Mouse (Mus musculus) frontal cortex, postnatal 25 days (tissue): ENCODE results near the gene Csrnp2.
"Not testable (repeated sequence)": the region's sequence is repeated elsewhere in the genome, so short reads cannot be mapped to it uniquely, and the experiment has no call there.

Source experiments
- DNase-seq, 2 experiments: peaks; one replicate each; pipeline ENCODE4 v3.0.0; 2022; ENCODE audit warnings: low spot score in 2 of 2

Gene Csrnp2

DNA sequence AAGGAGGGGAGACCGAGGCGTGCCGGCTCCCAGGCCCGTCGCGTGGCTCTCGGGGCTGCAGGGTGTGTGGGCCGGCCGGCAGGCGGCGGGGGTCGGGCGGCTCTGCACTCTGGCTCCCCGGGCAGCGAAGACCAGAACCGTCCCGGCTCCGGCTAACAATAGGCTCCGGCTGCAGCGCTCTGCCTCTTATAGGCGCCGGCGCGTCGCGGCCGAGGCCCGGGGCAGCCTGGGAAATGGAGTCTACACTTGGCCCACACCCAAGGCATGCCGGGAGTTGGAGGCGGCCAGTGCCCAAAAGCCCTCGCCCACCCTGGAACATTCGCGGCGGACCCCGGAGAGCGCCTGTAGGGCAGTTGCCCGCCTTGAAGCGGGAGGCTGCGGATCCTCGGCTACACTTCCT, at the start of gene Csrnp2:
TSS of gene Csrnp2 (minus strand) at position 387 of the 400 bp plus-strand sequence.
- DNase-seq, result peak; percentile 89 to 90

DNA sequence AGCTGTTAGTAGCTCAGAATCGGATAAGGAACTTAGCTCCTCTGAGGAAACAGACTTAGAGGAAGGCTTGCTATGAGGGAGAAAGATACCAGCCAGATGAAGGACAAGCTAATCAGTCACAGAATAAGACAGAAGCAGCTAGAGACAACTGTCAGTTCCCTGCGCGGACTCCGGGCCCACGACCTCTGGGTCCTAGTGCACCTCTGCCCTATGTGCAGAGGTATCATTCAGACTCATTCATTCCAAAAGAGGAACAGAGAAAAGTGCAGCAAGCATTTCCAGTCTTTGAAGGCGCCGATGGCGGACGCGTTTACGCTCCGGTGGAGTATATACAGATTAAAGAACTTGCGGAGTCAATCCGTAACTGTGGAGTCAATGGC, 48.4 kb upstream of the Csrnp2 start:
- DNase-seq, result not testable (repeated sequence)

DNA sequence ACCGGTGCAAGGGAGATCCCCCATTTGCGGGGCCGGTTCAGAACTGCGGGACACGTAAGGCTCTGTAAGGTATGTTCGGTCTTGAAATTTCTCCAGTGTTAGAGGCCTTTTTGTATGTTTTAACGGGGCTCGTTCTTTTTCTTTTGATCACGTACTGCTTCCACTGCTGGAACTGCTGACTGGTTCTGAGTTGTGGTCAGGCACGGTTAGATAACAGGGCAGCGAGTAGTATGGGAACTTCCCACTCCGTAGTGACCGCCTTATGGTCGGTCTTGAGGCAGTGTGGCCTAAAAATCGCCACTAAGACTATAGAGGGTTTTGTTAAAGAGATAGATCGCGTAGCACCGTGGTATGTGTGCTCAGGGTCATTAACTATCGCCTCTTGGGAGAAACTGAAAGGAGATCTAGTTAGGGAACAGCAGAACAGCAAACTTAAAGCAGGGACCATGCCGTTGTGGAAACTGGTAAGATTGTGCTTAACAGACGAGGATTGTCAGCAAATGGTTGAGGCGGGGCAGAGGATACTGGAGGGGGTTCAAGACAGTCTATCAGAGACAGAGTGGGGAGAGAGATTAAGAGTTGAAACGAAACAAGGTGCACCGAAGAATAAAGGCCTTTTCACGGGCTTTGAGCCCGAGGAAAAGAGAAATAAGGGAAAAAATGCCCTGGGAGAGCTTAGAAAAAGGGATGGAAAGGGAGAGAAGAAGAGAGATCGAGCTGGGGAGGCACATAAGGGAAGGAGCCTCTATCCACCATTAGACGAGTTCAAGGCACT, 47.8 kb upstream of the Csrnp2 start:
- DNase-seq, result not testable (repeated sequence)

DNA sequence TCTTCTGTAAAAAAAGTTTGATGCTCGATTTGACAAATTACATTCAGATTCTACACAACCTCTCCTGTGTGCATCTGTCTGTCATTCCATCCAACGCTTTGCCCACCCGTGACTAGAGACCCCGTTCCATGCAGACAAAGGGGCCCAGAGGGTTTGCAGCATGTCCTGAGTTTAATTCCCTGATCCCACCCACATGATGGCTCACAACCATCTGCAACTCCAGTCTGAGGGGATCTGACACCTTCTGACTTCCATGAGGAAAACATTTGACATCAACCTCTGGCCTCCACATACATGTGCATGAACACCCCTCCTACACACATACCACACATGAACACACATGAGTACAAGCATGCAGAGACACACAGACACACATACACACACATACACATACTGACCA, 46.1 kb upstream of the Csrnp2 start:
- DNase-seq, result no peak

DNA sequence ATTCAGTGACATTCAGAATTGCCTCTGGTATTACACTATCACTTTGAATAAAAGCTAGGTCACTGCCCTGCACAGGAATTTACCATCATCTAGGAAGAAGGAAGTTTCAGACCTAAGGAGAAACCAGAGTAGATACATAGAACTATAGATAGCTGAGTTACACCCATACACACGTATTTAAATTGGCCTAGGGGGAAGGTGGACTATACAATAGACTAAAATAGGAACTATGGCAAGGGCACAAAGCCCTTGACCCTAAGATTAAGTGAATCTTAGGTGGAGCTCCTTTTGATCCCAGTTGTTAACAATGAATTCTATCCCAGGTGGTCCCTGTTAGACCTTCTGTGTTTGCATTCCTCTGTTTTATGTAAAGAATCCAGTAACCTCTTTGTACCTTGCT, 45.7 kb upstream of the Csrnp2 start:
- DNase-seq, result not testable (repeated sequence)

DNA sequence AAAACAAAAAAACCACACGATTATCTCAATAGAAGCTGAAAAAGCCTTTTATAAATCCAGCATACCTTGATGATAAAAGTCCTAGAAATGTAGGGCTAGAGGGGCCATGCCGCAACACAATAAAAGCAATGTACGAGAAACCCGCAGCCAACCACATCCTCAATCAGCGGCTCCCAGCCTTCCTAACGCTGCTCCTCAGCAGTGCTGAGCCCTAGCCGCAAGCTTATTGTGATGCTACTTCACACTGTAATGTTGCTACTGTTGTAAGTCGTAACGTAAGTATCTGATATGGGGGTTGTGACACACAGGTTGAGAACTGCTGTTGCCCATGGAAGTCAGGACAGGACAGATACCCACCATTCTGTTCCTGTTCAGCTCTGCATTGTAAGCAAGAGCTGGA, 44.1 kb upstream of the Csrnp2 start:
- no peak for DNase-seq

DNA sequence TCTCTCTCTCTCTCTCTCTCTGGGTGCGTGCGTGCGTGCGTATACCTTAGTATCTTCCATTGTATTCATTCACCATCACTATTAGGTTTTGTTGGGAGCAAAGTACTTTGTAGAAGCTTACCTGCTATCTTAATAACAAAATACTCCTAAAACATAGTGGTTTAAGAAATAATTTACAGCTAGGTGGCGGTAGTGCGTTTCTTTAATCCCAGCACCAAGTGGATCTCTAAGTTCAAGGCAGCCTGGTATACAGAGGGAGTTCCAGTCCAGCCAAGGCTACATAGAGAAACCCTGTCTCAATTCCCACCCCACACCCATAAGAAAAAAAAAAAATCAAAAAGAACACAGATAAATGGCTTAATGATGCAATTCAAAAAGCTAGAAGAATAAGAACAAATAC, 42.6 kb upstream of the Csrnp2 start:
- DNase-seq, result no peak

DNA sequence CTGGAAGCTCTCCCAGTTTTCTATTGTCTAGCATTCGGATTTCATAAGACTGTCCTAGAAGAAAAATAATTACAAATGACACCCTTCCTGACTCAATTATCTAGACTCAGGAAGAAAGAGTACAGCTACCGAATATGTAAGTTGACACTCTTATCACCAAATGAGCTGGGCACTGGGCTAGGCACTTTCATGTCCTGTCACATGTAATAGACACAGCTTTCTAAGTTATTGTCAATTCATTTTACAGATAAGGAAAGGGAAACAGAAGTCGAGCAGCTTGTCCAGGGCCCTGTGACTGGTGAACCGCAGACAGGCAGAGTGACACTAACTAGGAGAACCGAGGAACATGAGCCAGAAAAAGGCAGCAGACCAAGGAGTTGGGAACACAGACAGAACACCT, 32.6 kb upstream of the Csrnp2 start:
- DNase-seq, result no peak

DNA sequence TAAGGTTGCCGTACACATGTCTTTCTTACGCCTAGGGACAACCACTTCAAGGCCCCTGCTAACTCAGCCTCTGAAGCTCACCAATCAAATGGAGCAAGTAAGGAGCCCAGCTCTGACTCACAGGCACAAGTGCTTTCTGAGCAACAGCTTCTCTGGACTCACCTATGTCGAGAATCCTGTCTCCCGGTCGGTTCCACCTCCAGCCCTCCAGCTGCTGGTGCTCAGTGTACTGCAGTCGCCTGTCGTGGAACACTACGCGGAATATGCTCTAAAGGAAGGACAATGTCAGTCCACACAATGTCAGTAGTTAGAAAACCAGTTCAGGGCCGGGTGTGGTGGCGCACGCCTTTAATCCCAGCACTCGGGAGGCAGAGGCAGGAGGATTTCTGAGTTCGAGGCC, 30.1 kb upstream of the Csrnp2 start:
- DNase-seq, result no peak

DNA sequence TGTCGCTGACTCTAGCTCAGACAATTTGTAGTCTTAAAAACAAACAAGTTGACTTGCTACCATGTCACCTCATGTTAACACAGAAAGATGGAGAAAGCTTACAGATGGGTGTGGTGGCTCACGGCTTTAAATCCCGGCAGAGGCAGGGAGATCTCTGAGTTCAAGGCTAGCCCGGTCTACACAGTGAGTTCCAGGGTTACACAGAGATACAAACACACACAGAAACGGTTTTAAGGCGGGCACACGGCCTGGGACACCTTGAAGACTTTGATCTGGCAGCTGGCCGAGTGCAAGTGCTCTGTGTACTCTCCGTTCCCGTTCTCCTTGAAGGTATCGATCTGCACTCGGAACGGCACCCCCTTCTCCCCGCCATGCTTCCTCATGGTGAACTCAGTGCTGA, 25.0 kb upstream of the Csrnp2 start:
- DNase-seq, result no peak

DNA sequence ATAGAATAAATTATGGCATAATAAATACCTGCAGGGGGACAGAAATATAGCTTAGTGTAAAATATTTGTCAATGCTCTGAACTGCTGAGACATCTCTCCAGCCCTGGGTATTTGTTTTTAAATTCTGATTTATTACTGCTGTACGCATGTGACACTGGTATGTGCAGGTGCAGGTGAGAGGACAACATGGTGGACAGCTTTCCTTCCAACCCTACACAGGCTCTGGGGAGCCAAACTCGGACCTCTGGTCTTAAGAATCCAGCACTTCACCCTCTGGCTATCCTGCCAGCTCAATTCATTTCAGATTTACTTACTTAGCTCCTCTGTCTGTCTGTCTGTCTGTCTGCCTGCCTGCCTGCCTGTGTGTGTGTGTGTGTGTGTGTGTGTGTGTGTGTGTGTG, 19.8 kb upstream of the Csrnp2 start:
- no peak for DNase-seq

DNA sequence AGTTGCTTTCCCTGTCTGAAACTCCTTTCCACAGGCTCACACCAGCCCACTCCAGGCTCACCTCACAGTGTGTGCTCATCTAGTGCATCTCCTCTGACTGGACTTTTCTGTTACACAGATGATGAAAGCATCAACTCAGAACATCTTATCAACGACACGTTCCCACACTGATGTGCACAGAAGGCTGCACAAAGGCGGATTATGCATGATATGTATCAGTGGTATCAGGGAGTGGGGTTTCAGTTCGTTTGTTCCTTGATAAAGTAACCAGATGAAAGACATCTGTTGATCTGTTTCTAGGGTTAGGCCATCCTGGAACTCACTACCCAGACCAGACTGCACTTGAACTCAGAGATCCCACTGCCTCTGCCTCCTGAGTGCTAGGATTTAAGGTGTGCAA, 18.1 kb upstream of the Csrnp2 start:
- no peak for DNase-seq

DNA sequence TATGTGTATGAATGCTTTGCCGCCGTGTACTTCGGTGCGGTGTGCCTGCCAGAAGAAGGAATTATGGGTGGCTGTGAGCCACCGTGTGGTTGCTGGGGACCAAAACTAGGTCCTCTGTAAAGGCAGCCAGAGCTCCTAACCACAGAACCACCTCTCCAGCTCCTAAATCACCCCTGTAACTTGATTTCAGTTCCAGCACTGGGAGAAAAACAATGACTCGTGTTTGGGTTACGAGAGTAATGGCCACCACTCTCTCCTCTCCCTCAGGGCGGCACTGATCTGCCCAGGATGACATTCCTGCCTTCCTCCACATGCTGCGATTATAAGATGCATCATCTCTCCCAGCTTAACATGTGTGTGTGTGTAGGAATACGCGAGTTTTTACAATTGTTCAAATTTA, 14.8 kb upstream of the Csrnp2 start:
- DNase-seq, result no peak

DNA sequence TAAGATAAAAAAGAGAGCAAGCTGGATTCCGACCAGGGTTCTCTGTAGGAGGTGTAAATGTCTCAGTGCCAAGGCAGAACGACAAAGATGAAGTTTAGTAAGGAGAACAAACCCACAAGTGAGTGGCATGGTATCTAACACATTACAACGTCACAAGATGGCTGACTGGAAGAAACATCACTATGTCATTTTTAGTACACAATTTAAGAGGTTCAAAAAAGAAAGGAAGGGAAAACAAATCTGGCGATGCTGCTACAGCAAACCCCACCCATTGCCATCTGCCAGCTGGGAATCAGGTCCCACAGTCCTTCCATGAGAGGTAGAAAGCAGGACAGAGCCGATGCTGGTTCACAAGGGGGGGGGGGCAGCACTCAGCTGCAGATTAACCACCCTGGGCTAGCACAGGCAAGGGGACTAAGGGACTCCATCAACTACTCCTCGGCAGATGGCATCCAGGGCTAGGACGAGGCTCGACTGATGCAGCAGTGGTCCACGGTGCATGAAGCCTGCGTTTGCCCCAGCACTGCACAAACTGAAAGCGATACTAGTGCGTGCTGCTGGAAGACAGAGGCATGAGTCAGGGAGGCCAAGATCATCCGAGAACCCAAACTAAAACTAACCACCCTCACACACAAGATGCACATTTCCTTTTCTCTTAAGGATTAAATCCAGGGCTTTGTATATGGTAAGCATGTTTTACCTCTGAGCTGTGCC, 13.3 kb upstream of the Csrnp2 start:
- no peak for DNase-seq

DNA sequence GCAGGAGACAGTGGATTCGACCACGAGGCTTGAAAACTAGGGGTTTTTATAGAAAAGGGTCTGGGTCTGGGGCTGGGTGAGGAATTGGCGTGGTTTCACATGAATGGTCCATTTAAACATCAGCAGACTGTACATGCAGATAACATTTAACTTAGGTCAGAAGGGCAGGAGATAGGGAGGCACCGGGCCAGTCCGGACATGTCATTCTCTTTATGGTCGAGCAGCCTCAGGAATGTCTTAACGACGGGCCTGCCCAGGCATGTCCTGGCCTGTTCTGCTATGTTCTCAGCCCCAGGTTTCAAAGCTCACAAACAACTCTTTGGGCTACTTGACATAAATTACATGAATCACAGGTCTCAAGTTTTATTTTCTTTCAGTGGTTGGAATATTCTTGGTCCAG, 4.2 kb upstream of the Csrnp2 start:
- DNase-seq, result not testable (repeated sequence)

DNA sequence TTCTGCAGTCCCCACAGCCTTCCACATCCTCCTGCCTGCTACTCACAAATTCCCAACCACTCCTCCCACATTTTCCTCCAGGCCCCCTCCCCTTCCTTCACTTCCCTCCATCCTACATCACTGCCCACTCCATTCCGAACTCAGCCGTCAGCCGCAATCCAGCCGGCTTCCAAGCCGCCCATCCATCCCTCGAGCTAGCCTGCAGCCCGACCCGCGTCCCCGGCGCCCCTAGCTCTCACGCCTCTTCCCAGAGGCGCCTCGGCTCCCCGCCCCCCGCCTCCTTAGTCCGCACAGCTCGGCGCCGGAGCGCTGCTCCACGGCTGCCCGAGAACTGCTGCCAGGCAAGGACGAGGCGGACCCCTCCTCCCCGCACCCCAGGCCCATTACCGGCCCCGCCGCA, 641 bp downstream of the Csrnp2 start:
- DNase-seq, result no peak

DNA sequence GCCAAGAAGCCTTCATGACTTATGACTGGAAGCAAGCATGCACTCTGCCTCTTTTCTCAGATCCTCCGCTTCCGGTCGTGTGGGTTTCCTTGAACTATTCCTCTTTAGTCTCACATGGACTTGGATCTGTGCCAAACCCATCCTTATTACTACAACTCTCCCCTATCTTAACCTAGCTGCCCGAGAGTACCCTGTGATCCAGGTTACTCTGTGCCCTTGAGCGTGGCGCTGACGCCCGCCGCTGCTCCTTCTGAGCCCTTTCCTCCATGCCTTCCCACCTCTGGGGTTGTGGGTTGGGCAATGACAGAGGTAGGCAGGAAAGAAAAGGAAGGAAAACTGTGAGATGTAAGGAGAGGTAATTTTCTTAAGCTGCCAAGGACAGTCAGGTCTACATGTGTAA, 3.3 kb downstream of the Csrnp2 start:
- DNase-seq, result no peak

DNA sequence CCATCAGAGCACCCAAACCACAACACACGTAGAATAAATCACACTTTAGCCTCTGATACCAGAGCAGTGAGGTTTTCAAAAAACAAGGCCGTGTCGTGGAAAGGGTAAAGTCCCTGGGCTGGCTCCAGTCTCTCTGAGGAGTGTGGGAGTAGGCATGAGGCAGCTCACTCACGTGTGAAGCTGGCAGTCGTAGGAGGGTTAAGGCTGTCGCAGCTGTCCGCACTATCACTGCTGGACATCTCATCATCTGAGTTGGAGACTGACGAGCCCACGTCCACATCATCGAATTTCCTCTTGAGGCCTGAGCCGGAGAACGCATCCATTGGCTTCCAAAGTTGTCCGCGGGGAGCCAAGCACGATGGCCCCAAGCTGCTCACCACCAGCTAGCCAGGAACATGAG, 6.0 kb downstream of the Csrnp2 start:
- no peak for DNase-seq

DNA sequence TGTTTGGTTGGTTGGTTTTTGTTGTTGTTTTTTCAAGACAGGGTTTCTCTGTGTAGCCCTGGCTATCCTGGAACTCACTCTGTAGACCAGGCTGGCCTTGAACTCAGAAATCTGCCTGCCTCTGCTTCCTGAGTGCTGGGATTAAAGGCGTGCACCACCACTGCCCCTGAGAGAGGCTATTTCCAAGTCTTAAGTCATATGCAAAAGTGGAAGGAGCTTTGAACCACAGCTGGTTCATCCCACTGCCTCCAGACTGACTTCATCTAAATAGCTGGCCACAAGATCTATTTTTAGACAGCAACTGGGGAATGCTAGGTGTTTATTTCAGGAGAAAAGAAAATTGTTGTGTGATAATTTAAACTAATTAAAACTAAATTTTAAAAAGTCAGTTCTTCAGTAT, 7.0 kb downstream of the Csrnp2 start:
- DNase-seq, result not testable (repeated sequence)

DNA sequence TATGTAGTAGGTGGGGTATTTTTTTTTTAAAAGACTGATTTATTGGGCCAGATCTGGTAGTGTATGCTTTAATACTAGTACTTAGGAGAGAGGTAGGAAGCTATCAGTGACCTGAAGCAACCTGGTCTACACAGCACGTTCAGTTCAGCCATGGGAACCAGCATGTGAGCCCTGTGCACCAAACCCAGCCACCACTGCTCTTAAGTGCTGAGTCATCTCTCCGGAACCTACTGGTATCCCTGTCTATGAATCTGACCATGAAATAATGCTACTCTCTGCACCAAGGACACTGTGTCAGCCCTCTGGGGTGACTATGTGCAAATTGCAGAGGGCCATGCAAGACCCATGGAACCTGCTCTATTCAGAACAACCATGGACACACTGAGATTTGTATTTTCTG, 8.2 kb downstream of the Csrnp2 start:
- no peak for DNase-seq

DNA sequence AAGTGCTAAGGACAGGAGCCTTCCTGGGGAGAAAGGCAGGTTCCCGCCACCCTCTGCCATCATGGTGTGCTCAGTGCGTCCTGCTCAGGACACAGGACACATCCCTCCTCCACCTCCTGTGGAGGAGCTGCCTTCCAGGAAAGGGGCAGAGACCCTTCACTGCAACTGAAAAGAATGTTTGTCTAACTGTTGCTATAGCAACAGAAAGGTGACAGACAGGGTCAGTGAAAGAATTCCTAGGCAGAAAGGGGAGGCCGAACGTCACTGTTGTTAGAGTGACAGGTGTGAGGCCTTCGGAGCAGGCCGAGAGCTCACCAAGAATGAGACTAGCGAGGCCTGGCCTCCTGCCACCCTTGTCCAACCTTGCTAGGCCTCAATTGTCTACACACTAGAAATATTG, 8.8 kb downstream of the Csrnp2 start:
- DNase-seq, result no peak

DNA sequence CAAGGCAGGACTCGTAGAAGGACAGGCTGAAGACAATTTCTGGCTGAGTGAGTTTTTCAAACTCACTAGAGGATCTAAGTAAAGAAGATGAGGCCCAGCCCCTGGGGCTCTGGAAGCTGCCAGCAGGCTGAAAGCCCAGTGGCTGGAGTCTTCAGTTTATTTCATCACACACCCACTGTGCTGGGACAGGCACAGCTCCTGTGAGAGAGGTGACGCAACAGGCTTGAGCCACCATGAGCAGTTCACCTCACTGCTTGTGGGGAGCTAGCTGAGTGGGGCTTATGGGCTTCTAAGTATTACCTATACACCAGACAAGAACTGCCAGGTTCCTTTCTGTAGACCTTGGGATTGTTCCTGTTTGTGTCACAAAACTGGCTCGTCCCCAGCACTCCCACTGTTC, 9.7 kb downstream of the Csrnp2 start:
- no peak for DNase-seq

DNA sequence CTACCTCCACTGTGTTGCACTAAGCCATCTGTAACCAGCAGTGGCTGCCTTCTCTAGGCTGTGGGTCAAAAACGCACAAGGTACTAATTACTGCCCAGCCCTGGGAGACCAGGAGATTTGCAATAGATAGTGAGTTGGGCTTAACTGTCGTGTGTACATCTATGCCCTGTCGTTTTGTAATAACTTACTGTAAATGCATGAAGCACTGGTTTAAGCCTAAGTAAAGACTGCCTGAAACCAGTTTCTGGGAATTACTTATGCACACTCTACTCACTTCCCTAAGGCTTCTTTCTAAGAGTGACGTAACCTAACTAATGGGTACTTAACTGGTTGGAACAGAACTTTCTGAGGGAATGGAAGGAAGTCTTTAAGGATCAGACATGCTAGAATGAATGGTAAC, 16.4 kb downstream of the Csrnp2 start:
- no peak for DNase-seq

DNA sequence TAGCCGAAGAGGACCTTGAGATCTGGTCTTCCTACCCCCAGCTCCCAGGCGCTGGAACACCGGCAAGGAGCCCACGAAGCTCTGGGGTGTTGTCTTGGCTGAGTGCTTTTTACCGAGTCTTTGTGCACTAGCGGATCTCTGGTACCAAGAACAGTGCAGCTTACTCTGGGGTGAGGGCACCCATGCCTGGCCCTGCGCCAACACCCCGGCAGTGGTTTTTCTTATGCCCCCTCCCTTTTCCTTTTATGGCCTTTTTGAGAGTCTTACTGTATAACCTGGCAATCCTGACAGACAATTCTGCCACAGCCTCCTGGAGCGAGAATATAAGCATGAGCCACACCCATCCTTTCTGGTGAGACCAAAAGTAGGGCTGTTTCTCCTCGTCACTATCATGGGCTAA, 16.9 kb downstream of the Csrnp2 start:
- no peak for DNase-seq
